11 mouse cellular contexts compared by ENCODE assay signal in the genomic region with DNA sequence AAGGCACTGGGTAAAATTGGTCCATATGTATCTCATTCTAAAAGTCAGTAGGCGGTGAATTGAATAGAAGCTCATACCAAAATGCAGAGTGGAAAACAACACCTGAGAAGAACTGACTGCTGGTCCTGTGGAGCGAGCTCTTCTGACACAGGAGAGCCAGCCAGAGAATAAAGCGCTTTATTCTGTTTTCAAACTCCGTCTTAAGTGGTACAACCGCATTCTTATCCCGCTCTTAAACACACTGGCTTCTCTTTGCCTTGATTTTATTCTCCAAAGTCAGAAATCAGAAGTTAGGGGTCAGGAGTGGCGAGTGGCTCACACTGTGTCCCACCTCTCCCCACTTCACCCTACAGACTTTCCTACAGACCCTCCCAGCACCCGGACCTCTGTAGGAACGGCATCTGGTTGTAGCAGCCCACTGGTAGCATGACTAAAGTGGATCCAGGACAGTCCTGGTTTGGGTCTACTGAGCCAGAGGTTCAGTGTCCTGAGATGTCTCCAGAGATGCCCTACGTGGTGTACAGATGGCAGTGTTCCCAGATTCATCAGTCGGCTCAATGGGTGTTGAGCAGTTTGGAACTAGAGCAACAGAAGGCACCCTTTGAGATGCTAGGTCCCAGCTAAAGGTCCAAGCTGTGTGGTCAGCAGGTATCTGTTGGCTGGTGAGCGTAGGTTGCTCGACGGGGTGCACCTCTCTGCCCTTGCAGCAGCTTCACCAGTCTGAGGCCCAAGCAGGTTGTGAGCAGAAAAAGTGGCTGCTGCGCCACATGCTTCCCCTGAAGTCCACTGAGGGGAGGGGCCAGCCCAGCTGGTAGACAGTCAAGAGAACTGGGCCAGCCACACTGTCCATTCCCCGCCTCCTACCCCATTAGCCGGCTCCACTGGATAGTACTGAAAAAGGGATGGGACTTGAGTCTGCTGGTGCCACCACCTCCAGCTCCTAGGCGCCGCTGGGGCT. TPM values are rescaled to one million over a fixed set of nuclear protein-coding genes. Genes with fewer than 3 reads are reported as not detected.
DNase-seq lines count a peak whose midpoint lies in the region; ATAC-seq and TF ChIP-seq lines count a peak whose summit lies in the region.
"Had no signal": no experiment of that assay in that cellular context is flagged by ENCODE, and none has a peak within 500 bp of the region (broad histone marks: within the 10 kb centered on the region; RNA-seq: fewer than 3 reads in every experiment).

No protein-coding gene starts in this region.

- no peaks in the 10 kb centered on the region for H3K79me2 ChIP-seq in liver, adult 2 months (ENCODE audit: control insufficient read depth, insufficient read depth, low read length)

- no peak overlapping the region for H3K9ac ChIP-seq in liver, adult 2 months (ENCODE audit: low read depth, low read length)
- H3K9ac ChIP-seq in liver, embryonic 12.5 days, result no peak overlapping the region
- H3K9ac ChIP-seq in liver, embryonic 14.5 days (replicated peaks), result no peak overlapping the region
- H3K9ac ChIP-seq: embryonic facial prominence, embryonic 13.5 days; neural tube, embryonic 12.5 days had no signal

- H3K4me1 ChIP-seq in liver, adult 2 months (ENCODE audit: control insufficient read depth, insufficient read depth, low read length), result no peaks in the 10 kb centered on the region
- H3K4me1 ChIP-seq in liver, embryonic 12.5 days, result peaks cover 12% of the 10 kb centered on the region
- no peaks in the 10 kb centered on the region for H3K4me1 ChIP-seq in liver, embryonic 14.5 days (replicated peaks; ENCODE audit: control insufficient read depth in 2 of 2, insufficient read depth in 2 of 2, low read length in 1 of 2)

- no peak overlapping the region for H3K27ac ChIP-seq in liver, adult 2 months (replicated peaks; ENCODE audit: insufficient read depth, low read depth, low read length)
- no peak overlapping the region for H3K27ac ChIP-seq in liver, embryonic 12.5 days
- no peak overlapping the region for H3K27ac ChIP-seq in liver, embryonic 14.5 days
- H3K27ac ChIP-seq: embryonic facial prominence, embryonic 13.5 days; neural tube, embryonic 12.5 days had no signal

- no peak overlapping the region for H3K4me3 ChIP-seq in liver, adult 2 months (ENCODE audit: insufficient read depth, low read depth, low read length)
- H3K4me3 ChIP-seq in liver, embryonic 12.5 days, result no peak overlapping the region
- H3K4me3 ChIP-seq in liver, embryonic 14.5 days (ENCODE audit: insufficient read depth in 1 of 2, low read depth in 2 of 2, low read length in 2 of 2), result no peak overlapping the region
- H3K4me3 ChIP-seq: embryonic facial prominence, embryonic 13.5 days; neural tube, embryonic 12.5 days had no signal

- peak; percentile 29 for DNase-seq in gastrocnemius, postnatal 10 days
- DNase-seq in gastrocnemius, adult 8-10 months (ENCODE audit: low spot score in 2 of 2), result no peak
- DNase-seq in liver, adult 2 months (ENCODE audit: extremely low read depth, low read depth, low spot score), result peak; percentile 38
- DNase-seq in cerebellum, postnatal 36 days, result peak; percentile 31 to 32
- DNase-seq in liver, embryonic 14.5 days (ENCODE audit: low read depth in 3 of 3, low spot score in 3 of 3), result no peak
- no peak for DNase-seq in c-Kit-positive CD71-positive TER-119-positive erythroid progenitor cells, embryonic 14.5 days (ENCODE audit: low spot score)

- ATAC-seq in liver, embryonic 12.5 days, result no peak
- peak; percentile 16 for ATAC-seq in liver, embryonic 14.5 days (ENCODE audit: insufficient read depth)

- no peaks in the 10 kb centered on the region for H3K9me3 ChIP-seq in liver, embryonic 12.5 days (replicated peaks)
- no peaks in the 10 kb centered on the region for H3K9me3 ChIP-seq in liver, embryonic 14.5 days (ENCODE audit: control insufficient read depth, low read length)
- H3K9me3 ChIP-seq: embryonic facial prominence, embryonic 13.5 days; neural tube, embryonic 12.5 days had no signal

- no peak overlapping the region for H3K4me2 ChIP-seq in liver, embryonic 12.5 days
- H3K4me2 ChIP-seq in liver, embryonic 14.5 days (ENCODE audit: low read depth), result no peak overlapping the region
- H3K4me2 ChIP-seq: embryonic facial prominence, embryonic 13.5 days; neural tube, embryonic 12.5 days had no signal

- 77% methylated on average over 19 of the region's 19 CpGs for WGBS in liver, adult 2 months
- WGBS in liver, embryonic 12.5 days (ENCODE audit: insufficient replicate concordance), result 82% methylated on average over 19 of the region's 19 CpGs
- WGBS in liver, embryonic 14.5 days (ENCODE audit: insufficient replicate concordance), result 80% methylated on average over 19 of the region's 19 CpGs

- TF ChIP-seq POLR2A in liver, adult 2 months (IDR thresholded peaks at IDR 0.05; ENCODE audit: extremely low read depth, insufficient read depth, low read length), result no peak

- H3K27me3 ChIP-seq in liver, adult 2 months (ENCODE audit: control insufficient read depth, insufficient read depth, low read length), result no peaks in the 10 kb centered on the region
- H3K27me3 ChIP-seq in liver, embryonic 12.5 days (replicated peaks), result peaks cover 23% of the 10 kb centered on the region
- H3K27me3 ChIP-seq in liver, embryonic 14.5 days (ENCODE audit: control insufficient read depth, insufficient read depth, low read length), result 0 out of 2 replicates have a peak, but pooled peaks cover 3% of the 10 kb centered on the region
- H3K27me3 ChIP-seq: neural tube, embryonic 12.5 days had no signal

- peaks cover 20% of the 10 kb centered on the region for H3K36me3 ChIP-seq in liver, adult 2 months (ENCODE audit: control insufficient read depth, insufficient read depth, low read length)
- peaks cover 51% of the 10 kb centered on the region for H3K36me3 ChIP-seq in liver, embryonic 12.5 days
- peaks cover 38% of the 10 kb centered on the region for H3K36me3 ChIP-seq in liver, embryonic 14.5 days (replicated peaks; ENCODE audit: control insufficient read depth, insufficient read depth, low read depth)

- no peak for TF ChIP-seq EP300 in liver, embryonic 14.5 days (IDR thresholded peaks at IDR 0.05; ENCODE audit: low read depth)

- TF ChIP-seq CTCF in liver, adult 2 months (IDR thresholded peaks at IDR 0.05; ENCODE audit: low read depth, low read length), result no peak
- TF ChIP-seq CTCF in liver, embryonic 14.5 days (IDR thresholded peaks at IDR 0.05; ENCODE audit: low read depth), result no peak

RNA-seq across cellular contexts. Expression of a gene that starts 15.3 kb away (rescaled TPM):
- total RNA-seq in gastrocnemius, postnatal 10 days (2021), result under 1 TPM; 0.33 to 0.68 TPM
- under 1 TPM; 0.31 to 0.46 (median 0.32) TPM for total RNA-seq in gastrocnemius, adult 8-10 months (2022)
- 0.28 and 0.34 TPM in 2 replicates for total RNA-seq in liver, adult 2 months (2014; rRNA removed)
- polyA plus RNA-seq in liver, adult 2 months (2012; rRNA removed), result 0.39 and 0.48 TPM in 2 replicates
- 0.57 and 0.60 TPM in 2 replicates for polyA plus RNA-seq in liver, embryonic 12.5 days (2016; fragmentation: Nextera tagmentation; extraction: Ambion mirVana)
- 0.31 and 0.57 TPM in 2 replicates for polyA plus RNA-seq in liver, embryonic 14.5 days (2012; rRNA removed)
- 0.30 and 0.57 TPM in 2 replicates for polyA plus RNA-seq in liver, embryonic 14.5 days (2014; fragmentation: Nextera tagmentation; extraction: Ambion mirVana)
- total RNA-seq: hematopoietic stem cell, adult 5-6 weeks; megakaryocyte progenitor cell, adult 5-6 weeks had no signal

RNA-seq across cellular contexts. Expression of a gene that starts 25.2 kb away (rescaled TPM):
- total RNA-seq in gastrocnemius, postnatal 10 days (2021), result 100 to 1,000 TPM; 284 to 308 TPM
- 100 to 1,000 TPM; 236 to 267 (median 263) TPM for total RNA-seq in gastrocnemius, adult 8-10 months (2022)
- 149 and 150 TPM in 2 replicates for total RNA-seq in liver, adult 2 months (2014; rRNA removed)
- 111 and 112 TPM in 2 replicates for polyA plus RNA-seq in liver, adult 2 months (2012; rRNA removed)
- polyA plus RNA-seq in liver, embryonic 12.5 days (2016; fragmentation: Nextera tagmentation; extraction: Ambion mirVana), result 99.5 and 104 TPM in 2 replicates
- polyA plus RNA-seq in liver, embryonic 14.5 days (2012; rRNA removed), result 54.6 and 73.7 TPM in 2 replicates
- 59.2 and 67.8 TPM in 2 replicates for polyA plus RNA-seq in liver, embryonic 14.5 days (2014; fragmentation: Nextera tagmentation; extraction: Ambion mirVana)

RNA-seq across cellular contexts. Expression of a gene that starts 25.2 kb away (rescaled TPM):
- 1 to 10 TPM; 2.6 to 2.9 TPM for total RNA-seq in gastrocnemius, postnatal 10 days (2021)
- 1 to 10 TPM; 2.0 to 3.3 (median 2.6) TPM for total RNA-seq in gastrocnemius, adult 8-10 months (2022)
- 1.8 and 1.9 TPM in 2 replicates for total RNA-seq in liver, adult 2 months (2014; rRNA removed)
- 1.3 and 1.5 TPM in 2 replicates for polyA plus RNA-seq in liver, adult 2 months (2012; rRNA removed)
- 3.9 and 4.1 TPM in 2 replicates for polyA plus RNA-seq in liver, embryonic 12.5 days (2016; fragmentation: Nextera tagmentation; extraction: Ambion mirVana)
- 1.0 and 1.2 TPM in 2 replicates for polyA plus RNA-seq in liver, embryonic 14.5 days (2012; rRNA removed)
- 2.2 and 2.8 TPM in 2 replicates for polyA plus RNA-seq in liver, embryonic 14.5 days (2014; fragmentation: Nextera tagmentation; extraction: Ambion mirVana)

RNA-seq across cellular contexts. Expression of a gene that starts 41.8 kb away (rescaled TPM):
- total RNA-seq in gastrocnemius, postnatal 10 days (2021), result 1 to 10 TPM; 2.4 to 4.0 TPM
- 1 to 10 TPM in 3 of 4 experiments, under 1 TPM in 1; 0.70 to 2.1 (median 1.5) TPM for total RNA-seq in gastrocnemius, adult 8-10 months (2022)
- total RNA-seq in liver, adult 2 months (2014; rRNA removed), result not detected in 2 replicates
- not detected in 2 replicates for polyA plus RNA-seq in liver, adult 2 months (2012; rRNA removed)
- polyA plus RNA-seq in liver, embryonic 12.5 days (2016; fragmentation: Nextera tagmentation; extraction: Ambion mirVana), result 0.97 and 1.6 TPM in 2 replicates
- 0.09 and 0.32 TPM in 2 replicates for polyA plus RNA-seq in liver, embryonic 14.5 days (2012; rRNA removed)
- 0.08 and 0.34 TPM in 2 replicates for polyA plus RNA-seq in liver, embryonic 14.5 days (2014; fragmentation: Nextera tagmentation; extraction: Ambion mirVana)
- total RNA-seq: megakaryocyte progenitor cell, adult 5-6 weeks had no signal

Comparison
In these comparisons a context has a peak if more than half of its experiments do, and no peak if none do; other contexts are left out.
1. DNase-seq: peak in gastrocnemius, postnatal 10 days (single experiment), liver, adult 2 months (single experiment) and cerebellum, postnatal 36 days (2 of 2); none in gastrocnemius, adult 8-10 months (0 of 2), liver, embryonic 14.5 days (0 of 3) and c-Kit-positive CD71-positive TER-119-positive erythroid progenitor cells, embryonic 14.5 days (single experiment).